Mouse (Mus musculus) liver, embryonic 12.5 days (tissue): ENCODE results near the gene H2-M10.1. TPM values are rescaled to one million over a fixed set of nuclear protein-coding genes. Genes with fewer than 3 reads are reported as not detected.

Experiments used
- ATAC-seq: fragments of 200-750 bp; cut with Nextera tagmentation; 2 replicates; pipeline ENCODE4 v1.8.0; 2017; ENCODE audit warnings: moderate number of reproducible peaks, mild to moderate bottlenecking, moderate library complexity
- H3K27ac ChIP-seq: fragments of 300-500 bp; sonication (generic); 2 replicates; pipeline ENCODE4 v1.5.1; 2016; ENCODE audit warnings: mild to moderate bottlenecking
- H3K27me3 ChIP-seq: fragments of 300-500 bp; sonication (generic); replicated peaks from 2 replicates; pipeline ENCODE4 v1.6.1; 2016; ENCODE audit warnings: mild to moderate bottlenecking, moderate library complexity
- H3K36me3 ChIP-seq: fragments of 300-500 bp; sonication (generic); 2 replicates; pipeline ENCODE4 v1.6.1; 2016; ENCODE audit warnings: mild to moderate bottlenecking, moderate library complexity
- H3K4me1 ChIP-seq: fragments of 300-500 bp; sonication (generic); 2 replicates; pipeline ENCODE4 v1.6.1; 2016
- H3K4me2 ChIP-seq: fragments of 300-500 bp; sonication (generic); 2 replicates; pipeline ENCODE4 v1.6.1; 2016; ENCODE audit warnings: mild to moderate bottlenecking, moderate library complexity
- H3K4me3 ChIP-seq: fragments of 300-500 bp; sonication (generic); 2 replicates; pipeline ENCODE4 v1.5.1; 2016; ENCODE audit warnings: mild to moderate bottlenecking, moderate library complexity
- H3K9ac ChIP-seq: fragments of 300-500 bp; sonication (generic); 2 replicates; pipeline ENCODE4 v1.6.1; 2016; ENCODE audit warnings: mild to moderate bottlenecking, moderate library complexity
- H3K9me3 ChIP-seq: fragments of 300-500 bp; sonication (generic); replicated peaks from 2 replicates; pipeline ENCODE4 v1.6.1; 2016; ENCODE audit warnings: mild to moderate bottlenecking, moderate library complexity
- WGBS: fragments of 180-500 bp; shearing (Covaris S2); methylation state at CpG from one replicate; pipeline ENCODE4 v1.1.7; 2016; ENCODE audit not compliant: insufficient replicate concordance; 5-methylcytosine and 5-hydroxymethylcytosine counted together
- polyA plus RNA-seq: library from polyadenylated mRNA; unstranded; fragments of >200 nt; fragmentation: Nextera tagmentation; extraction: Ambion mirVana; gene quantifications from 2 replicates; pipeline ENCODE4 v1.2.1, GENCODE M21; 2016

The H2-M10.1 gene
- polyA plus RNA-seq, 1 experiment from 2014 or later = not detected

DNA sequence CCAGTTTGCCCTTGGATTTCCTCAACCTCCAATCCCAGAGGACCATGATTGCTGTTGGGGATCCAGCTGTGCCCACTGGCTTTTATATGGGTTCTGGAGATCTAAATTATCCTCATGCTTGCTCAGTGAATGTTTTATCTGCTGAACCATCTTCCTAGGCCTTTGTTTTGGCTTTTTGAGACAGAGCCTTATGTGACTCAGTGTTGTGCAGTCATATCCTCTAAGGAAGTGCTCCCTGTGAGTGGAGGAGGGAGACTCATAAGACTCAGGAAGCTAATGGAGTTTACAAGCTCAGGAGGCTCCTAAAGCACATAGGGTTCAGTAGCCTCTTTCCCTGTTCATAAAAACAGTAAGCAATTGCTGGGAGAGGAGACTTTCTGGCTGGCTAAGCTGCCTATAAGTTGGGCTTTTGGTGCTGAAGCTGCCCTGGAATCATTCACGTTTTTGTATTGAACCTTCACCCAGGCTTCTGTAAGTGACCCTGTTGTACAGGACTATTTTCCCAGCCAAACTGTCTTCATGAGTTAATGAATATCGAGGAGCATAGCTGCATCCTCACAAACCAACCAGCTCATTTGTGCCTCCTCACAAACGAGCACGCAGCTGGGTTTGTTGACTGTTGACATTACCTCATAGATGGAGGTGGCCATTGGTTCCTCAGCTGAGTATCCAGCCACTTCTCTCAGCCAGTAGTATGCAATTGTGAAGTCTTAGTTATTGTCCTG lies 44.3 kb downstream of the H2-M10.1 start:
- Histone ChIP-seq H3K27me3 (no peaks in the 10 kb centered on the region), H3K9ac (no peak overlapping the region), H3K4me1 (no peaks in the 10 kb centered on the region), H3K36me3 (peaks cover 51% of the 10 kb centered on the region), H3K4me2 (no peak overlapping the region), H3K9me3 (0 out of 2 replicates have a peak, but pooled peaks cover 4% of the 10 kb centered on the region), H3K27ac (no peak overlapping the region), H3K4me3 (no peak overlapping the region)
- WGBS = 78% methylated on average over 4 of the region's 4 CpGs
- no peak for ATAC-seq

DNA sequence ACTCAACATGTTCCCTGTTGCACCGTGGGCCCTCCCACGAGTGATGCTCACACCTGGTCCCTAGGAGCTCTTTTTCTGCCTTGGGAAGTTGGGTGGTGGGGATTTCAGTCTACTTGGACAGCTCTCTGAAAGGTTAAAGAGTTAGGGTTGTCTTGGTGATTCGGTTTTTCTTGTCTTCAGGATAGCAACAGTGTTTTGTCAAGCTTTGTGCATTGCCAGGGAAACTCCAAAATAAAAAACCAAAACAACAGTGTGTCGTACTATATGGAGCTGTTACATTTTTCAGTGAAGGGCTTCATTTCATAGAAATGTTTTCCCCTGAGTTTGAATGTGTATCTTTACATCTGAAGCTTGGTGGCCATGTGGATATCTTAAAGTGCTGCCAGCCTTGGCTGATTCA lies 51.2 kb downstream of the H2-M10.1 start:
- no peak overlapping the region for H3K4me3 ChIP-seq
- H3K36me3 ChIP-seq = peaks cover 66% of the 10 kb centered on the region
- H3K9me3 ChIP-seq = no peaks in the 10 kb centered on the region
- no peak overlapping the region for H3K9ac ChIP-seq
- no peaks in the 10 kb centered on the region for H3K27me3 ChIP-seq
- peaks cover 38% of the 10 kb centered on the region for H3K4me1 ChIP-seq
- ATAC-seq = no peak
- H3K27ac ChIP-seq = no peak overlapping the region
- no peak overlapping the region for H3K4me2 ChIP-seq
- 83% methylated on average over 4 of the region's 4 CpGs for WGBS

GRCm38 (mm10) chr17:36273796-36274195 lies 52.2 kb downstream of the H2-M10.1 start:
- 81% methylated on average over 4 of the region's 4 CpGs for WGBS
- ATAC-seq = no peak
- peaks cover 40% of the 10 kb centered on the region for H3K4me1 ChIP-seq
- H3K9ac ChIP-seq = no peak overlapping the region
- no peak overlapping the region for H3K4me3 ChIP-seq
- H3K4me2 ChIP-seq = peak overlapping the region; percentile 12; the same call in 1 of the 2 replicates
- H3K36me3 ChIP-seq = peaks cover 58% of the 10 kb centered on the region
- no peaks in the 10 kb centered on the region for H3K9me3 ChIP-seq
- H3K27ac ChIP-seq = no peak overlapping the region
- no peaks in the 10 kb centered on the region for H3K27me3 ChIP-seq

Other genes starting within 250 kb of the H2-M10.1 start
- not detected in 2 replicates for gene Gm19684, start 204.5 kb downstream of the H2-M10.1 start, polyA plus RNA-seq
- gene Gm7030, start 196.7 kb downstream of the H2-M10.1 start, polyA plus RNA-seq = not detected in 2 replicates
- not detected in 2 replicates for gene Gm8909, start 157.6 kb downstream of the H2-M10.1 start, polyA plus RNA-seq
- not detected in 2 replicates for gene H2-T3, start 135.9 kb downstream of the H2-M10.1 start, polyA plus RNA-seq
- gene Rpp21, start 68.1 kb downstream of the H2-M10.1 start, polyA plus RNA-seq = 80.6 and 89.7 TPM in 2 replicates
- 10.1 and 11.0 TPM in 2 replicates for gene Trim39, start 53.9 kb downstream of the H2-M10.1 start, polyA plus RNA-seq
- gene H2-M10.2, start 39.7 kb downstream of the H2-M10.1 start, polyA plus RNA-seq = not detected in 2 replicates
- gene H2-M10.3, start 42.3 kb upstream of the H2-M10.1 start, polyA plus RNA-seq = not detected in 2 replicates
- not detected in 2 replicates for gene H2-M10.4, start 136.2 kb upstream of the H2-M10.1 start, polyA plus RNA-seq
- not detected in 2 replicates for gene H2-M11, start 220.9 kb upstream of the H2-M10.1 start, polyA plus RNA-seq